Mouse (Mus musculus) spleen, postnatal 10 days (tissue): ENCODE data around the gene Thbs1.
"Not testable (repeated sequence)": the region's sequence is repeated elsewhere in the genome, so short reads cannot be mapped to it uniquely, and the experiment has no call there.

Experiments used
- DNase-seq, 2 experiments: peaks; one replicate each; pipeline ENCODE4 v3.0.0; 2021 to 2022; ENCODE audit warnings: low spot score in 2 of 2

Gene Thbs1

DNA sequence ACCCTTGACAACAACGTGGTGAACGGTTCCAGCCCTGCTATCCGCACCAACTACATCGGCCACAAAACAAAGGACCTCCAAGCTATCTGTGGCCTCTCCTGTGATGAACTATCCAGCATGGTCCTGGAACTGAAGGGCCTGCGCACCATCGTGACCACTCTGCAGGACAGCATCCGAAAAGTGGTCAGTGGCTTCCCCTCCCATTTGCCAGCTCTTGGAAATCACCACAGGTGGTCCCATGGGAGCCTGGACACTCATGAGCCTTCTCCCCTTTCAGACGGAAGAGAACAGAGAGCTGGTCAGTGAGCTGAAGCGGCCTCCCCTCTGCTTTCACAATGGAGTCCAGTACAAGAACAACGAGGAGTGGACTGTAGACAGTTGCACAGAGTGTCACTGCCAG lies 3.0 kb downstream of the Thbs1 start:
- no peak for DNase-seq

DNA sequence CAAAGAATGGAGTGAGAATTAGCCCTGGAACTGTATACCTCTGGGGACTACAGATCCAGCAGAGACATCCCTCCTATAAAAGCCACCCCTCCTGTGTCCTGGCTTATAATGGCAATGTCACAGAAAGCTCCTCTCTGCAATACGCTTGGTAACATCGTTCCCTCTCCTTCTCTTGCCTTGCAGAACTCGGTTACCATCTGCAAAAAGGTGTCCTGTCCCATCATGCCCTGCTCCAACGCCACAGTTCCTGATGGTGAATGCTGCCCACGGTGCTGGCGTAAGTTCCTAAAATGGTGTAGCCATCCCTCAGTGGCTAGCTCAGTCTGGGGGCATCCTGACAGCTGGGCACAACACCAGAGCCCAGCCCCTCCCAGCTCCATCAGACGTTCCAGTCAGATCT lies 4.0 kb downstream of the Thbs1 start:
- DNase-seq: no peak

- no peak for DNase-seq
Observed at GRCm38 (mm10) chr2:118116180-118116579, 4.5 kb downstream of the Thbs1 start.

DNA sequence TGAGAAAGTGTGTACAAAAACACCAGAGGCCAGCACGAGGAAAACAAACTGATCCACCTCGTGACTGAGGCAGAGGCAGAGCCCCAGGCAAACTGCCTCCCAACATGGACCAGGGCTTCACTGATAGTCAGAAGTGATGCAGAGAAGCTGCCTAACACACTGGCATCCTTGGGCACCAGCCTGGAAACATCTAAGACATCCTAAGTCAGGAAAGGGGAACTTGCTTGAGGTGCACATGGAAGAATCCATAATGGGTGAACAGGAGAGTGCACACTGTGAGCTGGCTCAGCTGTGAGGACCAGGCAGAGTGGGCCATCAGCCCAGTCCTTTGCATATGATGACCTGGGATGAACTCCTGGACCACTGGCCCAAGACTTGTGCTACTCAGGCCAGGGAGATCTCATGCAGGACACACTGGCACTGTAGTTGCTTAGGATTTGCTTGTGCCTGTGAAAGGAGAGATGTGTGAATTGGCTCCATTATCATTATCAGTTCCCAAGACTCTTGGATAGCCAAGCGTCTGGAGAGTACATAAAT lies 5.1 kb downstream of the Thbs1 start:
- DNase-seq: no peak

DNA sequence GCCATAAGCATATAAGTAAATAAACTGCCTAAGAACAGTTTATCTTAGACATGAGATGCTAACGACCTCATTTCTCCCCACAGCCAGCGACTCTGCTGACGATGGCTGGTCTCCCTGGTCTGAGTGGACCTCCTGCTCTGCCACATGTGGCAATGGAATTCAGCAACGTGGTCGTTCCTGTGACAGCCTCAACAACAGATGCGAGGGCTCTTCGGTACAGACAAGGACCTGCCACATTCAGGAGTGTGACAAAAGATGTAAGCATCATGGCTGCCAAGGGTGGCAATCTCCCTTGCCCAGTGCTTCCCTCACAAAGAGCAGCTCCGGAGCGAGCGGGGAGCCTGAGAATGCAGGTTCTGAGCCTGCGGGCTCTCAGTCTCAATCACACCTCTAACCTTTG lies 5.7 kb downstream of the Thbs1 start:
- DNase-seq: no peak

DNA sequence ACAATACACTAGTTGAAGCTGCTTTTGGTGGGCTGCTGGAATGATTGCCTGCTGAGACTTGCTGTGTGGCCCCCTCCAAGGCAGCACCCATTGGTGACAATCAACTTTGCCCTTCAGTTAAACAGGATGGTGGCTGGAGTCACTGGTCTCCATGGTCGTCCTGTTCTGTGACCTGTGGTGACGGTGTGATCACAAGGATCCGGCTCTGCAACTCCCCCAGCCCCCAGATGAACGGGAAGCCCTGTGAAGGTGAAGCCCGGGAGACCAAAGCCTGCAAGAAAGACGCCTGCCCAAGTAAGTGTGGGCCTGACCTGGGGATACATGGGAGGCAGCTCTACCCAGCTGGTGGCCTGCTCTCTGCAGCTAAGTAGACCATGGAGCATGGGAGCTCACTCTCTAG lies 6.4 kb downstream of the Thbs1 start:
- DNase-seq: no peak

DNA sequence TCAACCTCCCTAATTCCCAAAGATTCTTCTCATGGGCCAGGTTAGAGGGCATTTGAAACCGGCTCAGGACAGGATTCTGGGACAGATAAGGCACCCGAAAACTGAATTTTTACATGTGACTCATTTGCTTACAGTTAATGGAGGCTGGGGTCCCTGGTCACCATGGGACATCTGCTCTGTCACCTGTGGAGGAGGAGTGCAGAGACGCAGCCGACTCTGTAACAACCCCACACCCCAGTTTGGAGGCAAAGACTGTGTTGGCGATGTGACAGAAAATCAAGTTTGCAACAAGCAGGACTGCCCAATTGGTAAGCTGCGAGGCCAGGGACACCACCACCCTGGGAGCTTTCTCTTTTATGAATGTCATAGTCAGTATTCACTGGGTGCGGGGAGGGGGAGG lies 6.8 kb downstream of the Thbs1 start:
- no peak for DNase-seq

GRCm38 (mm10) chr2:118119684-118120083 lies 8.0 kb downstream of the Thbs1 start:
- DNase-seq: no peak

DNA sequence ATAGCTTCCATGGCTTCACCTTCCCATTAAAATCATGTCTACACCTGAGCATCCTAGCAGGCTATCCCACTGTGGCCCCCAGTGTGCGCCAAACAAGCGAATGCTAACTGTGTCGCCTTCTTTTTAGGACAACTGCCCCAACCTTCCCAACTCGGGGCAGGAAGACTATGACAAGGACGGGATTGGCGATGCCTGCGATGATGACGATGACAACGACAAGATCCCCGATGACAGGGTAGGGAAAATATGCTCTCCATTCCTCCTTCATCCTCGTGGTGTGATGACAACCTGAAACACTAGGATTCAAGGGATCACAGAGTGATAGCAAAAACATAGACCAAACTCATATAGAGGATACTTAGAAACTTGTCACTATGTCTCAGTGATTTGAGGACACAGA lies 8.4 kb downstream of the Thbs1 start:
- DNase-seq: no peak

DNA sequence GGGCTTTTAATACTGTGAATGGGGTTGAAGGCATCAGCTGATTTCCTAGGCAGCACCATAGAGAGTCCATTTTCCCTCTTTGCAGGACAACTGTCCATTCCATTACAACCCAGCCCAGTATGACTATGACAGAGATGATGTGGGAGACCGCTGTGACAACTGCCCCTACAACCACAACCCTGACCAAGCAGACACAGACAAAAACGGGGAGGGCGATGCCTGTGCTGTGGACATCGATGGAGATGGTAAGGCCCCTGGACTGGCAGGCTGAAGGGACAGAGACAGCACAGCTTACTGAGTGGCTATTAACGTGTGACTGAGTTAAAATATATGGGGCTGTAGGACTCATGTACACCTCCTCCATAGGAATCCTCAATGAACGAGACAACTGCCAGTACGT lies 9.1 kb downstream of the Thbs1 start:
- DNase-seq: no peak

DNA sequence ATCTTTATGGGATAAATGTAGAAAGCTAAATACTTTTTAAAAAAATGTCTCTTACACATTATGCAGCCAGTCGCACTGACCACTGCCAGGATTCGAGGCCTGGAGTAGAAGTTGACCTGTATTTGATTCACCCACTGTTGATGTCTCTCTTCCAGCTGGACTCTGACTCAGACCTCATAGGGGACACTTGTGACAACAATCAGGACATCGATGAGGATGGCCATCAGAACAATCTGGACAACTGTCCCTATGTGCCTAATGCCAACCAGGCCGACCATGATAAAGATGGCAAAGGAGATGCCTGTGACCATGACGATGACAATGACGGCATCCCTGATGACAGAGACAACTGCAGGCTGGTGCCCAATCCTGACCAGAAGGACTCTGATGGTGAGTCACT lies 10.6 kb downstream of the Thbs1 start:
- DNase-seq: no peak

GRCm38 (mm10) chr2:118123743-118124142 lies 12.1 kb downstream of the Thbs1 start:
- no peak for DNase-seq

- no peak for DNase-seq
Observed at GRCm38 (mm10) chr2:118124437-118124836, 12.8 kb downstream of the Thbs1 start.

GRCm38 (mm10) chr2:118125211-118125939 lies 13.7 kb downstream of the Thbs1 start:
- no peak for DNase-seq

- no peak for DNase-seq
Observed at GRCm38 (mm10) chr2:118125943-118126470, 14.3 kb downstream of the Thbs1 start.

- no peak for DNase-seq
Observed at GRCm38 (mm10) chr2:118127516-118128288, 16.0 kb downstream of the Thbs1 start.

- DNase-seq: no peak
Observed at GRCm38 (mm10) chr2:118128313-118128712, 16.6 kb downstream of the Thbs1 start.

- no peak for DNase-seq
Observed at GRCm38 (mm10) chr2:118137071-118137470, 25.4 kb downstream of the Thbs1 start.

DNA sequence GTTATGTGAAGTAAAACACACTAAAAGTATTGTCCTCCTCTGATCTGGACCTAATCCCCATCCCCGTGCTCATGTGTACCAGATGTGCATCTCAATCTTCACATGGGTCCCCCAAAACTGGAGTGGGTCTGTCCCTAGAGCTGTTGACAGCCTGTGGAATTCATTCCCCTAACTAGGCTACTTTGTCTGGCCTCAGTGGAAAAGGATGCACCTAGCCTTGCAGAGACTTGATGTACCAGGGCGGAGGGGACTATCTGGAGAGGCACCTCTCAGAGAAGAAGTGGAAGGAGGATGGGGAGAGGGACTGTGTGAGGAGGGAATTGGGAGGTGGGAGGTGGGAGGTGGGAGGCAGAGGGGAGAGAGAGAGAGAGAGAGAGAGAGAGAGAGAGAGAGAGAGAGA lies 26.1 kb downstream of the Thbs1 start:
- DNase-seq: no peak

GRCm38 (mm10) chr2:118139261-118139660 lies 27.6 kb downstream of the Thbs1 start:
- DNase-seq: no peak

- DNase-seq: no peak
Observed at GRCm38 (mm10) chr2:118141651-118142050, 30.0 kb downstream of the Thbs1 start.

- DNase-seq: not testable (repeated sequence)
Observed at GRCm38 (mm10) chr2:118147749-118148148, 36.1 kb downstream of the Thbs1 start.
